Mouse (Mus musculus): ENCODE measurements around the gene Atxn7l2. TPM values are rescaled to one million over a fixed set of nuclear protein-coding genes. Genes with fewer than 3 reads are reported as not detected.

Atxn7l2 gene
- polyA plus RNA-seq, 1 experiment from 2014 or later, result 3.4 TPM

DNA sequence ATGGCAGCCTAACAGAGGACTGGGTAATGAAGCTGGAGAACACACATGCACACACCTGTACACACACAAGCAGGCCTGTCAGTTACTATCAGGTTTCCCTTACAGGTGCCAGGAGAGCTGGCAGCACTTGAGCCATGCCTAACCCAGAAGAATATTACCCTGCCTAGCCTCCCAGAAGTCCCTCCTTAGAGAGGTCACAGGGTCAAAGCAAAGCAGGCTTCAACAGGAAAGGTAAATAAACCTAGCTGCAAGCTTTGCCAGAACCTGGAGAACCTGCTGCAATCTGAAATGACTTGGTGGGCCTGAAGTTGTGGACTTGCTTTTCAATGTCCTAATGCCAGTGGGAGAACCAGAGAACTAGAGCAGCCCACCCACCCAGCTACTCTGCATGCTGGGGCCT is 8.2 kb downstream of the Atxn7l2 start:
- Histone ChIP-seq H3K36me3 (ENCODE audit: control insufficient read depth, insufficient read depth) (peaks cover 34% of the 10 kb centered on the region), H3K27ac (ENCODE audit: low read depth, low read length) (no peak overlapping the region), H3K27me3 (replicated peaks; ENCODE audit: control insufficient read depth, insufficient read depth, low read length) (no peaks in the 10 kb centered on the region), H3K4me2 (replicated peaks; ENCODE audit: low read depth) (no peak overlapping the region), H3K9ac (ENCODE audit: low read depth, low read length) (no peak overlapping the region), H3K9me3 (ENCODE audit: control insufficient read depth) (no peaks in the 10 kb centered on the region), H3K4me3 (ENCODE audit: low read depth, low read length) (no peak overlapping the region), H3K4me1 (replicated peaks; ENCODE audit: control insufficient read depth, insufficient read depth, low read length) (no peaks in the 10 kb centered on the region)
- TF ChIP-seq CTCF (IDR thresholded peaks at IDR 0.05; ENCODE audit: low read depth), result no peak
- no peak for ATAC-seq

GRCm38 (mm10) chr3:108200329-108201323 is 10.1 kb downstream of the Atxn7l2 start, which contains the start of gene Cyb561d1:
Gene Cyb561d1, minus strand, starts transcription at chr3:108201212.
- Histone ChIP-seq H3K4me3 (ENCODE audit: low read depth, low read length) (peak within 1 kb of the TSS; percentile 71), H3K27me3 (replicated peaks; ENCODE audit: control insufficient read depth, insufficient read depth, low read length) (no peaks in the 10 kb centered on the region), H3K4me1 (replicated peaks; ENCODE audit: control insufficient read depth, insufficient read depth, low read length) (no peaks in the 10 kb centered on the region), H3K36me3 (ENCODE audit: control insufficient read depth, insufficient read depth) (peaks cover 24% of the 10 kb centered on the region; the same call in 1 of the 2 replicates), H3K9me3 (ENCODE audit: control insufficient read depth) (no peaks in the 10 kb centered on the region), H3K4me2 (replicated peaks; ENCODE audit: low read depth) (peak within 1 kb of the TSS; percentile 69), H3K27ac (ENCODE audit: low read depth, low read length) (peak within 1 kb of the TSS; percentile 94), H3K9ac (ENCODE audit: low read depth, low read length) (peak within 1 kb of the TSS; percentile 70)
- peak; percentile 87 for TF ChIP-seq CTCF (IDR thresholded peaks at IDR 0.05; ENCODE audit: low read depth)
- 2% methylated on average over 44 of the region's 44 CpGs for whole genome bisulfite sequencing
- ATAC-seq, result peak; percentile 93

DNA sequence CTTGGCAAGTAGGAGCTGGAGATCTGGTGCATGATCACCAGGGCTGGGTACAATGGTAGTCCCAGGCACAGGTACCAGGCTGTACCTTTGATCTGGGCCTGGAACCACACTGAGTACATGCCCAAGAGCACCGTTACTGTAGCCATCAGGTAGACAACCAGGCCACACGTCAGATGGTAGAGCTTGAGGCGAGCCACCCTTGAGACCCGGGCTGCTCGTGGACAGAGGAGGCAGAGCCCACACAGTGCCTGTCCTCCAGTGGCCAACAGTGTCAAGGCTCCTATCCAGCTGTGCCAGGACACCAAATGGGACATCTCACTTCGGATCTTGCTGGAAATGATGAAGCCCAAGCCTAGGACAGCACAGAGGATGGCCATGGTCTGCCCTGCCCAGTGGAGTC is 11.5 kb downstream of the Atxn7l2 start:
- Histone ChIP-seq H3K9ac (ENCODE audit: low read depth, low read length) (no peak overlapping the region), H3K27ac (ENCODE audit: low read depth, low read length) (peak overlapping the region; percentile 94; the same call in 1 of the 2 replicates), H3K27me3 (replicated peaks; ENCODE audit: control insufficient read depth, insufficient read depth, low read length) (no peaks in the 10 kb centered on the region), H3K4me2 (replicated peaks; ENCODE audit: low read depth) (peak overlapping the region; percentile 69; the same call in 1 of the 2 replicates), H3K9me3 (ENCODE audit: control insufficient read depth) (no peaks in the 10 kb centered on the region), H3K4me1 (replicated peaks; ENCODE audit: control insufficient read depth, insufficient read depth, low read length) (no peaks in the 10 kb centered on the region), H3K4me3 (ENCODE audit: low read depth, low read length) (no peak overlapping the region), H3K36me3 (ENCODE audit: control insufficient read depth, insufficient read depth) (peaks cover 23% of the 10 kb centered on the region; the same call in 1 of the 2 replicates)
- TF ChIP-seq CTCF (IDR thresholded peaks at IDR 0.05; ENCODE audit: low read depth), result no peak
- no peak for ATAC-seq
- 91% methylated on average over 6 of the region's 6 CpGs for WGBS

DNA sequence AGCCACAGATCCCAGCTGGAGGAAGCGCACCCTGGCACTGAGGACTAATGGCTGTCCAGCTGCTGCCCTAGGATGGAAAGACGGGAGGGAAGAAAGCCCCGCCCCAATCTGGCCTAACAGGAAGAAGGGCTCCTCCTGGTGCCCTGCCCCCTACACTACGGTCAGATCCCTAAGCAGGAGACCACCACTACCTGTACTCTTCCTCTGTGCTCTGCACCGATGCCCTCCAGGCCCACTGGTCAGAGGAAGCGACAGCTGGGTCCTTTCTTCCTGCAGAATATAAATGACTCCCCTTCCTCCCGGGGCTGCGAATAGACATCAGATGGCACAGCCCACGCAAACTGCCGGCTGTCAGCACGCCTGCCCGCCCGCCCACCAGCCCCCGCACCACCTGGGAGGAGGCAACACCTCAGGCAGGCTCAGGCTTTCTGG is 13.7 kb downstream of the Atxn7l2 start:
- Histone ChIP-seq H3K4me1 (replicated peaks; ENCODE audit: control insufficient read depth, insufficient read depth, low read length) (no peaks in the 10 kb centered on the region), H3K4me3 (ENCODE audit: low read depth, low read length) (no peak overlapping the region), H3K9ac (ENCODE audit: low read depth, low read length) (no peak overlapping the region; the same call in 1 of the 2 replicates), H3K9me3 (ENCODE audit: control insufficient read depth) (no peaks in the 10 kb centered on the region), H3K4me2 (replicated peaks; ENCODE audit: low read depth) (no peak overlapping the region), H3K27ac (ENCODE audit: low read depth, low read length) (no peak overlapping the region), H3K27me3 (replicated peaks; ENCODE audit: control insufficient read depth, insufficient read depth, low read length) (no peaks in the 10 kb centered on the region), H3K36me3 (ENCODE audit: control insufficient read depth, insufficient read depth) (peaks cover 8% of the 10 kb centered on the region; the same call in 1 of the 2 replicates)
- TF ChIP-seq CTCF (IDR thresholded peaks at IDR 0.05; ENCODE audit: low read depth), result peak; percentile 55
- 38% methylated on average over 14 of the region's 14 CpGs for WGBS
- ATAC-seq, result no peak

- Histone ChIP-seq H3K4me3 (ENCODE audit: low read depth, low read length) (no peak overlapping the region), H3K36me3 (ENCODE audit: control insufficient read depth, insufficient read depth) (peaks cover 8% of the 10 kb centered on the region; the same call in 1 of the 2 replicates), H3K9ac (ENCODE audit: low read depth, low read length) (no peak overlapping the region), H3K27me3 (replicated peaks; ENCODE audit: control insufficient read depth, insufficient read depth, low read length) (no peaks in the 10 kb centered on the region), H3K4me2 (replicated peaks; ENCODE audit: low read depth) (no peak overlapping the region), H3K9me3 (ENCODE audit: control insufficient read depth) (no peaks in the 10 kb centered on the region), H3K27ac (ENCODE audit: low read depth, low read length) (no peak overlapping the region), H3K4me1 (replicated peaks; ENCODE audit: control insufficient read depth, insufficient read depth, low read length) (no peaks in the 10 kb centered on the region)
- no peak for ATAC-seq
- TF ChIP-seq CTCF (IDR thresholded peaks at IDR 0.05; ENCODE audit: low read depth), result no peak
- 82% methylated on average over 7 of the region's 7 CpGs for WGBS
Observed at GRCm38 (mm10) chr3:108195941-108196590, 14.7 kb downstream of the Atxn7l2 start.

DNA sequence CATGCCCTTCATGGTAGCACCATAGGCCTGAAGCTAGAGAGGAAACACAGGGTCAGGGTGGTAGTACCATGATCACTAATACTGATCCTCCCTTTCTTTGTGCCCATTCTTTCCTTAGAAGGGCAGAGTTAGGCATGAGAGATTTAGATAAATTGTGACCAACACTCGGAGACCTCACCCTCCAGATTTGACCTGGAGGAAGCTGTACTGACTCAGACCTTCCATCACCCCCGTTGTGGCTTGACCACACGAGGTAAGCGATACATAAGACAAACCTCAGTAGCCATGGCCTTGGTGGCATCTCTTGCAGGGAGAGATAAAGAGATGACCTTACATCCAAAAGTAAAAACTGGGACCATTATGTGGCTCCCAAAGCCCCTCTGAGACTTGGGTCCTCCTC is 15.4 kb downstream of the Atxn7l2 start:
- H3K9ac ChIP-seq (ENCODE audit: low read depth, low read length), result no peak overlapping the region
- H3K9me3 ChIP-seq (ENCODE audit: control insufficient read depth), result no peaks in the 10 kb centered on the region
- no peak for TF ChIP-seq CTCF (IDR thresholded peaks at IDR 0.05; ENCODE audit: low read depth)
- peaks cover 8% of the 10 kb centered on the region; the same call in 1 of the 2 replicates for H3K36me3 ChIP-seq (ENCODE audit: control insufficient read depth, insufficient read depth)
- WGBS, result 90% methylated on average over 4 of the region's 4 CpGs
- H3K27ac ChIP-seq (ENCODE audit: low read depth, low read length), result no peak overlapping the region
- no peak overlapping the region for H3K4me3 ChIP-seq (ENCODE audit: low read depth, low read length)
- H3K4me1 ChIP-seq (replicated peaks; ENCODE audit: control insufficient read depth, insufficient read depth, low read length), result no peaks in the 10 kb centered on the region
- H3K27me3 ChIP-seq (replicated peaks; ENCODE audit: control insufficient read depth, insufficient read depth, low read length), result no peaks in the 10 kb centered on the region
- no peak overlapping the region for H3K4me2 ChIP-seq (replicated peaks; ENCODE audit: low read depth)
- ATAC-seq, result no peak
